Comparison of ENCODE assay signal across 9 mouse cellular contexts in the genomic region with DNA sequence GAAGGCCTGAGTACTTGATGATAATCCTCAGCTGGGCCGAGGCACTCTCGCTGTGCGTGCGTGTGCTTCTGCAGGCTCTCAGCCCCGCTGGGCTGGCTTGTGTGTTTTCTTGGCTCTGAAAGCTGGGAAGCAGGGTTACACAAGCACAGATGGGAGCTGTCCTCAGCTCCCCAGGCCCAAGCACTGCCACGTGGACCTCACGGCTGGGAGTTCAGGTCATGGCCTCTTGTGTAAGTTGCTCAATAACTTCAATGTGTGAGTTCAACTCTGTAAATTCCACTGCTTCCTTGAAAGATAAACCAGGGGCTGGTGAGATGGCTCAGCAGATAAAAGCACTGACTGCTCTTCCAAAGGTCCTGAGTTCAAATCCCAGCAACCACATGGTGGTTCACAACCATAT. TPM values are rescaled to one million over a fixed set of nuclear protein-coding genes. Genes with fewer than 3 reads are reported as not detected.
DNase-seq lines count a peak whose midpoint lies in the region; ATAC-seq lines count a peak whose summit lies in the region.
"Had no signal": no experiment of that assay in that cellular context is flagged by ENCODE, and none has a peak within 500 bp of the region (broad histone marks: within the 10 kb centered on the region; RNA-seq: fewer than 3 reads in every experiment).

No protein-coding gene starts in this region.

- H3K9me3 ChIP-seq in kidney, embryonic 15.5 days (replicated peaks): no peaks in the 10 kb centered on the region
- H3K9me3 ChIP-seq in forebrain, embryonic 11.5 days (ENCODE audit: control insufficient read depth, low read length): no peaks in the 10 kb centered on the region
- H3K9me3 ChIP-seq: neural tube, embryonic 13.5 days had no signal

- 57% methylated on average over 7 of the region's 7 CpGs for WGBS in kidney, embryonic 15.5 days
- WGBS in forebrain, embryonic 11.5 days: 74% methylated on average over 7 of the region's 7 CpGs

- no peak overlapping the region for H3K9ac ChIP-seq in kidney, embryonic 15.5 days
- no peak overlapping the region for H3K9ac ChIP-seq in forebrain, embryonic 11.5 days (ENCODE audit: low read length)
- H3K9ac ChIP-seq: neural tube, embryonic 13.5 days had no signal

- H3K4me1 ChIP-seq in kidney, embryonic 15.5 days: peaks cover 25% of the 10 kb centered on the region
- no peaks in the 10 kb centered on the region for H3K4me1 ChIP-seq in forebrain, embryonic 11.5 days (replicated peaks; ENCODE audit: control insufficient read depth, insufficient read depth, low read length)
- H3K4me1 ChIP-seq: neural tube, embryonic 13.5 days had no signal

- peak; percentile 63 for ATAC-seq in kidney, embryonic 15.5 days (replicated peaks; ENCODE audit: low FRiP score)
- no peak for ATAC-seq in megakaryocyte-erythroid progenitor cell, adult 5-6 weeks (replicated peaks; ENCODE audit: low FRiP score, low TSS enrichment, poor library complexity, severe bottlenecking)
- no peak for ATAC-seq in forebrain, embryonic 11.5 days (replicated peaks; ENCODE audit: low FRiP score)

- intact Hi-C loops in gastrocnemius, postnatal 14 days (cut with DNase I; ENCODE audit: low total_unique reads): no loop called here

- no peaks in the 10 kb centered on the region for H3K27me3 ChIP-seq in kidney, embryonic 15.5 days
- H3K27me3 ChIP-seq in forebrain, embryonic 11.5 days (ENCODE audit: control insufficient read depth, insufficient read depth, low read length): no peaks in the 10 kb centered on the region
- H3K27me3 ChIP-seq: neural tube, embryonic 13.5 days had no signal

- H3K4me3 ChIP-seq in kidney, embryonic 15.5 days (replicated peaks): no peak overlapping the region
- H3K4me3 ChIP-seq in forebrain, embryonic 11.5 days (ENCODE audit: low read depth, low read length): no peak overlapping the region
- H3K4me3 ChIP-seq: neural tube, embryonic 13.5 days had no signal

- H3K27ac ChIP-seq in kidney, embryonic 15.5 days: 0 out of 2 replicates have a peak overlapping the region, but pooled peaks have one; percentile 16
- H3K27ac ChIP-seq in forebrain, embryonic 11.5 days (ENCODE audit: low read depth, low read length): no peak overlapping the region
- H3K27ac ChIP-seq: neural tube, embryonic 13.5 days had no signal

- 0 out of 2 replicates have a peak, but pooled peaks cover 6% of the 10 kb centered on the region for H3K36me3 ChIP-seq in kidney, embryonic 15.5 days
- H3K36me3 ChIP-seq in forebrain, embryonic 11.5 days (ENCODE audit: control insufficient read depth, insufficient read depth, low read length): no peaks in the 10 kb centered on the region
- H3K36me3 ChIP-seq: neural tube, embryonic 13.5 days had no signal

- H3K4me2 ChIP-seq in kidney, embryonic 15.5 days: no peak overlapping the region
- no peak overlapping the region for H3K4me2 ChIP-seq in forebrain, embryonic 11.5 days (ENCODE audit: low read depth, low read length, severe bottlenecking)
- H3K4me2 ChIP-seq: neural tube, embryonic 13.5 days had no signal

- DNase-seq in adrenal gland, adult 2 months: peak; percentile 88
- DNase-seq in adrenal gland, adult 18-20 months (ENCODE audit: low spot score in 2 of 2): no peak
- peak; percentile 69 for DNase-seq in gastrocnemius, postnatal 14 days
- DNase-seq in lung, postnatal 14 days: peak; percentile 67
- DNase-seq in left cerebral cortex, adult 11 months (ENCODE audit: low spot score): no peak
- DNase-seq in forebrain, embryonic 11.5 days (ENCODE audit: low spot score): no peak

RNA-seq across cellular contexts. Expression of a gene that starts 24.9 kb away (rescaled TPM):
- total RNA-seq in adrenal gland, adult 2 months (2021): 10 to 100 TPM; 53.0 to 67.7 TPM
- 166 and 197 TPM in 2 replicates for polyA plus RNA-seq in adrenal gland, adult 2 months (2012; rRNA removed)
- 10 to 100 TPM; 53.1 to 62.5 TPM for total RNA-seq in adrenal gland, adult 18-20 months (2021)
- 10 to 100 TPM; 36.3 to 38.8 TPM for total RNA-seq in gastrocnemius, postnatal 14 days (2021)
- 46.3 and 46.4 TPM in 2 replicates for polyA plus RNA-seq in kidney, embryonic 15.5 days (2015; fragmentation: Nextera tagmentation; extraction: Ambion mirVana)
- 30.8 and 35.1 TPM in 2 replicates for total RNA-seq in megakaryocyte-erythroid progenitor cell, adult 5-6 weeks (2014; fragmentation: Nextera tagmentation)
- total RNA-seq in megakaryocyte-erythroid progenitor cell, adult 5-6 weeks (2017): 14.4 and 20.5 TPM in 2 replicates
- polyA plus RNA-seq in forebrain, embryonic 11.5 days (2014; fragmentation: Nextera tagmentation; extraction: Ambion mirVana): 19.3 and 20.3 TPM in 2 replicates

Comparison
In these comparisons a context has a peak if more than half of its experiments do, and no peak if none do; other contexts are left out.
1. DNase-seq: peak in adrenal gland, adult 2 months (single experiment), gastrocnemius, postnatal 14 days (single experiment) and lung, postnatal 14 days (single experiment); none in adrenal gland, adult 18-20 months (0 of 2), left cerebral cortex, adult 11 months (single experiment) and forebrain, embryonic 11.5 days (single experiment).